Mouse (Mus musculus) hindbrain, embryonic 11.5 days (tissue): ENCODE results near the gene Rep15. TPM values are rescaled to one million over a fixed set of nuclear protein-coding genes. Genes with fewer than 3 reads are reported as not detected.

Experiments used
- ATAC-seq: fragments of 200-750 bp; cut with Nextera tagmentation; 2 replicates; pipeline ENCODE4 v1.8.0; 2017; ENCODE audit warnings: mild to moderate bottlenecking, moderate TSS enrichment, moderate library complexity; ENCODE audit not compliant: low FRiP score
- DNase-seq: peaks from one replicate; pipeline ENCODE4 v3.0.0-alpha.2; 2015; ENCODE audit warnings: low spot score
- H3K27ac ChIP-seq: fragments of 300-500 bp; sonication (generic); 2 replicates; pipeline ENCODE4 v1.5.1; 2014; ENCODE audit warnings: mild to moderate bottlenecking, low read depth, low read length
- H3K27me3 ChIP-seq: fragments of 300-500 bp; sonication (generic); 2 replicates; pipeline ENCODE4 v1.6.1; 2014; ENCODE audit warnings: mild to moderate bottlenecking, low read length, moderate library complexity, mixed read lengths; ENCODE audit not compliant: control insufficient read depth, insufficient read depth
- H3K36me3 ChIP-seq: fragments of 300-500 bp; sonication (generic); 2 replicates; pipeline ENCODE4 v1.6.1; 2014; ENCODE audit warnings: mild to moderate bottlenecking, low read length, moderate library complexity, mixed read lengths; ENCODE audit not compliant: control insufficient read depth, insufficient read depth
- H3K4me1 ChIP-seq: fragments of 300-500 bp; sonication (generic); replicated peaks from 2 replicates; pipeline ENCODE4 v1.6.1; 2014; ENCODE audit warnings: low read length, mixed read lengths; ENCODE audit not compliant: control insufficient read depth, insufficient read depth
- H3K4me2 ChIP-seq: fragments of 300-500 bp; sonication (generic); replicated peaks from 2 replicates; pipeline ENCODE4 v1.6.1; 2014; ENCODE audit warnings: mild to moderate bottlenecking, low read depth, low read length
- H3K4me3 ChIP-seq: fragments of 300-500 bp; sonication (generic); 2 replicates; pipeline ENCODE4 v1.5.1; 2014; ENCODE audit warnings: low read depth, low read length
- H3K9ac ChIP-seq: fragments of 300-500 bp; sonication (generic); 2 replicates; pipeline ENCODE4 v1.6.1; 2014; ENCODE audit warnings: low read depth, low read length
- H3K9me3 ChIP-seq: fragments of 300-500 bp; sonication (generic); 2 replicates; pipeline ENCODE4 v1.6.1; 2016; ENCODE audit warnings: low read length; ENCODE audit not compliant: control insufficient read depth
- WGBS: fragments of 180-500 bp; shearing (Covaris S2); extraction: QIAGEN DNeasy Blood & Tissue Kit; methylation state at CpG from one replicate; pipeline ENCODE4 v1.1.7; 2014; 5-methylcytosine and 5-hydroxymethylcytosine counted together
- polyA plus RNA-seq: library from polyadenylated mRNA; unstranded; fragments of >200 nt; fragmentation: Nextera tagmentation; extraction: Ambion mirVana; gene quantifications from 2 replicates; pipeline ENCODE4 v1.2.1, GENCODE M21; 2014

Gene Rep15
- polyA plus RNA-seq, result 0.46 and 0.98 TPM in 2 replicates

GRCm38 (mm10) chr6:147032303-147032925 lies at the start of gene Rep15:
Rep15 (plus strand) TSS chr6:147032584.
- no peaks in the 10 kb centered on the region for H3K27me3 ChIP-seq
- H3K9ac ChIP-seq, result no peak within 1 kb of the TSS
- WGBS, result 36% methylated on average over 13 of the region's 13 CpGs
- no peak within 1 kb of the TSS for H3K4me2 ChIP-seq
- H3K4me3 ChIP-seq, result no peak within 1 kb of the TSS
- no peaks in the 10 kb centered on the region for H3K36me3 ChIP-seq
- H3K9me3 ChIP-seq, result no peaks in the 10 kb centered on the region
- no peaks in the 10 kb centered on the region for H3K4me1 ChIP-seq
- no peak for DNase-seq
- no peak for ATAC-seq
- no peak within 1 kb of the TSS for H3K27ac ChIP-seq

- Histone ChIP-seq H3K27ac (no peak overlapping the region), H3K9ac (no peak overlapping the region), H3K4me2 (no peak overlapping the region), H3K36me3 (no peaks in the 10 kb centered on the region), H3K9me3 (no peaks in the 10 kb centered on the region), H3K4me1 (no peaks in the 10 kb centered on the region), H3K27me3 (no peaks in the 10 kb centered on the region), H3K4me3 (no peak overlapping the region)
- ATAC-seq, result no peak
- 75% methylated on average over 3 of the region's 3 CpGs for WGBS
- DNase-seq, result no peak
Observed at GRCm38 (mm10) chr6:146984569-146984968, 47.8 kb upstream of the Rep15 start.

- Histone ChIP-seq H3K9ac (no peak overlapping the region), H3K4me2 (no peak overlapping the region), H3K36me3 (no peaks in the 10 kb centered on the region), H3K27me3 (no peaks in the 10 kb centered on the region), H3K27ac (no peak overlapping the region), H3K9me3 (no peaks in the 10 kb centered on the region), H3K4me3 (no peak overlapping the region), H3K4me1 (no peaks in the 10 kb centered on the region)
- WGBS, result 45% methylated on average over 5 of the region's 5 CpGs
- no peak for ATAC-seq
- DNase-seq, result peak; percentile 72
Observed at GRCm38 (mm10) chr6:146994236-146994635, 38.1 kb upstream of the Rep15 start.

GRCm38 (mm10) chr6:146995391-146995790 lies 37.0 kb upstream of the Rep15 start:
- Histone ChIP-seq H3K9me3 (no peaks in the 10 kb centered on the region), H3K4me1 (no peaks in the 10 kb centered on the region), H3K27me3 (no peaks in the 10 kb centered on the region), H3K4me2 (no peak overlapping the region), H3K36me3 (no peaks in the 10 kb centered on the region), H3K9ac (no peak overlapping the region), H3K4me3 (no peak overlapping the region), H3K27ac (no peak overlapping the region)
- ATAC-seq (no peak; the same call in 1 of the 2 replicates), DNase-seq (peak; percentile 9)
- 83% methylated on average over 2 of the region's 2 CpGs for WGBS

GRCm38 (mm10) chr6:146995878-146996277 lies 36.5 kb upstream of the Rep15 start:
- Histone ChIP-seq H3K36me3 (no peaks in the 10 kb centered on the region), H3K9me3 (no peaks in the 10 kb centered on the region), H3K4me1 (no peaks in the 10 kb centered on the region), H3K27me3 (no peaks in the 10 kb centered on the region), H3K9ac (no peak overlapping the region), H3K4me3 (no peak overlapping the region), H3K27ac (no peak overlapping the region), H3K4me2 (no peak overlapping the region)
- no peak for ATAC-seq
- 91% methylated on average over 6 of the region's 6 CpGs for WGBS
- DNase-seq, result no peak

- Histone ChIP-seq H3K9ac (no peak overlapping the region), H3K4me2 (no peak overlapping the region), H3K4me1 (no peaks in the 10 kb centered on the region), H3K9me3 (no peaks in the 10 kb centered on the region), H3K27ac (no peak overlapping the region), H3K4me3 (no peak overlapping the region), H3K36me3 (no peaks in the 10 kb centered on the region), H3K27me3 (no peaks in the 10 kb centered on the region)
- ATAC-seq, result no peak
- 83% methylated on average over 6 of the region's 6 CpGs for WGBS
- no peak for DNase-seq
Observed at GRCm38 (mm10) chr6:146997006-146997405, 35.4 kb upstream of the Rep15 start.

- Histone ChIP-seq H3K4me3 (no peak overlapping the region), H3K4me1 (no peaks in the 10 kb centered on the region), H3K9ac (no peak overlapping the region), H3K9me3 (no peaks in the 10 kb centered on the region), H3K4me2 (no peak overlapping the region), H3K27me3 (no peaks in the 10 kb centered on the region), H3K36me3 (no peaks in the 10 kb centered on the region), H3K27ac (no peak overlapping the region)
- ATAC-seq, result no peak
- WGBS, result 86% methylated on average over 4 of the region's 4 CpGs
- no peak for DNase-seq
Observed at GRCm38 (mm10) chr6:146998710-146999109, 33.7 kb upstream of the Rep15 start.

- no peak overlapping the region for H3K9ac ChIP-seq
- 90% methylated on average over 9 of the region's 9 CpGs for WGBS
- no peak for ATAC-seq
Observed at GRCm38 (mm10) chr6:146999302-146999701, 33.1 kb upstream of the Rep15 start.

GRCm38 (mm10) chr6:146999755-147000154 lies 32.6 kb upstream of the Rep15 start:
- ATAC-seq, result no peak
- no peak overlapping the region for H3K27ac ChIP-seq
- H3K9ac ChIP-seq, result no peak overlapping the region
- H3K4me1 ChIP-seq, result no peaks in the 10 kb centered on the region
- H3K4me3 ChIP-seq, result no peak overlapping the region
- no peaks in the 10 kb centered on the region for H3K36me3 ChIP-seq
- WGBS, result 75% methylated on average over 2 of the region's 2 CpGs
- DNase-seq, result no peak
- H3K27me3 ChIP-seq, result no peaks in the 10 kb centered on the region
- H3K9me3 ChIP-seq, result no peaks in the 10 kb centered on the region
- no peak overlapping the region for H3K4me2 ChIP-seq

More at GRCm38 (mm10) chr6:146999302-146999701, 33.1 kb upstream of the Rep15 start:
- Histone ChIP-seq H3K9me3 (no peaks in the 10 kb centered on the region), H3K4me3 (no peak overlapping the region), H3K4me2 (no peak overlapping the region), H3K36me3 (no peaks in the 10 kb centered on the region), H3K4me1 (no peaks in the 10 kb centered on the region), H3K27ac (no peak overlapping the region), H3K27me3 (no peaks in the 10 kb centered on the region)
- no peak for DNase-seq
